Mouse (Mus musculus) cerebral cortex, adult 2 months (tissue): ENCODE measurements around the gene Anks1.

Experiments
- WGBS: fragments of 180-500 bp; shearing (Covaris S2); methylation state at CpG from one replicate; pipeline ENCODE4 v1.1.7; 2018; 5-methylcytosine and 5-hydroxymethylcytosine counted together

Gene Anks1

DNA sequence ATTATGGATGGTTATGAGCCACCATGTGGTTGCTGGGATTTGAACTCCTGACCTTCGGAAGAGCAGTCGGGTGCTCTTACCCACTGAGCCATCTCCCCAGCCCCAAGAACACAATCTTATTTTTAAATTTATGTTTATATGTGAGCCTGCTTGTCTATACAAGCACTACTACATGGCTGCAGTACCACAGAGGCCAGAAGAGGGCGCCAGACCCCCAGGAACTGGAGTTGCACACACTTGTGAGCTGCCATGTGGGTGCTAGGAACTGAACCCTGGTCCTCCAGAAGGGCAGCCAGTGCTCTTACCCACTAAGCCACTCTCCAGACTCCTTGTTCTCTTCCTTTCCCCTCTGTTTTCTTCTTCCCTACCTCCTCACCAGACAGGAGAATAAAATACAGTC is 184.7 kb downstream of the Anks1 start:
- 82% methylated on average over 3 of the region's 3 CpGs for WGBS

DNA sequence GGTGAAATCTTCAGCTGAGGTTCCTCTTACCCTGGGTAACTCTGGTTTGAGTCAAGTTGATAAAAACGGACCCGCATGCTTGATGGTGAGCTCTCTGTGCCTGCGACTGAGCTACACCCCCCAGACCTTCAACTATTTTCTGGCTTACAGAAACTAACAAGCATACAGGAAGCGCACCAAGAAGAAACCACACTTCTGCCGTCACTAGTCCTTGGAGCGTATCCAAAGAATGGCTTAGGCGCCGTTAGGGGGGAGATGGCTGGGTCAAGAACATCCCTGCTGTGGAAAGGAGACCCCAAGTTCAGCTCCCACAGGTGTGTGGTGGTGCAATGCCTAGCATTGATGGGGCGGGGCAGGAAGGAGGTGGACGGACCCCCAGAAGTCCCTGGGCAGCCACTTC is 187.3 kb downstream of the Anks1 start:
- 78% methylated on average over 10 of the region's 10 CpGs for WGBS

DNA sequence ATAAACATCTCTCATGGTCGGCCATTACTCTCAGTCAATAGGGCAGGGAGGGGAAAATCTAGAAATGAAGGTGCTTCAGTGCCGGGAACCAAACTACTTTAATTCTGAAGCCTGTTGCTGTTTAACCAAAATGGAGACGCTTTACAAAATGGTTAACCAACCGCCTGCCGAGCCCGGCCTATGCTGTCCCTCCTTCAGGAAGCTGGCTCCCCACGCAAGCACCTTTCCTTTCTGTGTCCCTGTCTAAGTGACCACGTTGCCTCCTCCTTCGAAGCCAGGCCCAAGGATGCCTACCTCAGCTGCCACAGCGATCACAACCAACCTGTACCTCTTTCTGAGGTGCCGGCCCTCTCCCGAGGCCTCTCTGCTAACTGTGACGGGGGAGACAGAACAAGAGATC is 188.2 kb downstream of the Anks1 start:
- WGBS, result 95% methylated on average over 13 of the region's 13 CpGs

DNA sequence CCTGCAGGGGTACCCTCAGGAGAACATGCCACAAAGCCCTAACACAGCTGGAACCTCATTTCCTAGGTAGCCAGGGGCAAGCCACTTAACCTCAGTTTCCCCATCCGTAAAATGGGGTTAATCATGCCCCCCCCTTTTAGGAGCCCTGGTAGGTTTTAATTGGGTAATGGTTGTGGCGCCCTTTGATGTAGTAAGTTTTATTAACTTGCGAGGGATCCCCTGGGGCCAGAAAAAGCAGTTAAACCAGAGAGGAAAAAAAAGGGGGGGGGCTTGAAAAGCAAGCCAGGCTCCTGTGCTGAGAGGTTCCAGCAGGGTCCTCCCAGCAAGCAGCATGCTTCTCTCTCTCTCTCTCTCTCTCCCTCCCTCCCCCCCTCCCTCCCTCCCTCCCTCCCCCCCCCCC is 190.0 kb downstream of the Anks1 start:
- 67% methylated on average over 3 of the region's 3 CpGs for WGBS

DNA sequence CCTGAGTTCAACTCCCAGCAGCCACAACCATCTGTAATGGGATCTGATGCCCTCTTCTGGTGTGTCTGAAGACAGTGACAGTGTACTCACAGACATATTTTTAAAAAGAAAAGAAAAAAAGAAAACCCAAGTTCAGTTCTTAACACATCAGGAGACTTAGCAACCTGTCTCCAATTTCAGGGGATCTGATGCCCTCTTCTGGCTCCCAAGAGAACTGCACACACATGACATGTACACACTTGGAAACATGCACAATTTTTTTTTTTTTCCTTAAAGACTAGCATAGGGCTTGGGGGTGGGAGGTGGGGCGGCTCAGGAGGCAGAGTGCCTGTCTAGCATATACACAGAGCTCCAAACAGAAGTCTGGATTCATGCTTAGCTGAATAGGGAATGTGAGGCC is 191.6 kb downstream of the Anks1 start:
- 97% methylated on average over 1 of the region's 1 CpGs for WGBS

DNA sequence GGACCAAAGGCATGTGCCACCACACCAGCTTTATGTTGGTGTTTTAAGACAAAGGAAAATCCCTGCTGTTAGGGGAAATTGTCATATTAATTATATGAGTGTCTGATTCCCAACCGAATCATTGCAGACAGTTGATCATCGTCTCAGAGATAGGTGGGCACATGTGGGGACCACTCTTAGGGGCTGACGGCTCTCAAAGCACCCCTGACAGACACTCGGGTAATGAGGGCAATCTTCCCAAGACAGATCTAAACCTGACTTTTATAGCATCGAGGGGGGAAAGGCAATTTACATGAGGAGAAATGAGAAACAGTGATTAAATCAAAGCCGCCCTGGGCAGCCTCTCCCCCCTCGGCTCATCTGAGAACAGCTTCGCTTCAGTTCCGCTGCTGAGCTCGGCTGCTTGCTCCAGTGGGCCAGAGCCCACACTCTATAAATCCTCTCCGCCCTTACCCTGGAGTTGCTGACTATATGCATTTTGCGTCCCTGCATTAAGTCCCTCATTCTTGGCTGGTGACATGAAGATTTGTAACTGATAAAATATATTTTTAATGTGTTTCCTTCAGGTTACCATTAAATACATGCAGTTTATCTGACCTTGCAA is 192.3 kb downstream of the Anks1 start:
- 65% methylated on average over 12 of the region's 12 CpGs for WGBS

DNA sequence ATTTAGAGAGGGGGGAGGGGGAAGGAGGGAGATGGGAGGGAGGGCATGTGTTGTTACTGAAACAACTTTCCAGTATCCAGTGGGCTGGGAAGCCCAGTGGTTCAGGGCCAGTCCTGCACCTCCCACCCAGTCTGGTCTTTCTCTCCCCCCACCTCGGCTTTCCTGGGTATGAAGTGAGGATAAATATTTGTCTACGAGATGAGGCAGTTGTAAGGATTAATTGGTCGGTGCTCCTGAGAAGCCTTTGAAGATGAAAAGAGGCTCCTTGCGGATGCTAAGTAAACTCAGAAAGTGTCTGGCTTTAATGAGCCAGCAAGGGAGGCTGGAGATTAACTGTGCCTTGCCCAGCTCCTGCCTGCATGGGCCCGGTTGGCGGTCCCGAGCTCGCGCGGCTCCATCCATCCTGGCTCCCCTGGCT is 192.8 kb downstream of the Anks1 start:
- WGBS, result 50% methylated on average over 10 of the region's 10 CpGs

DNA sequence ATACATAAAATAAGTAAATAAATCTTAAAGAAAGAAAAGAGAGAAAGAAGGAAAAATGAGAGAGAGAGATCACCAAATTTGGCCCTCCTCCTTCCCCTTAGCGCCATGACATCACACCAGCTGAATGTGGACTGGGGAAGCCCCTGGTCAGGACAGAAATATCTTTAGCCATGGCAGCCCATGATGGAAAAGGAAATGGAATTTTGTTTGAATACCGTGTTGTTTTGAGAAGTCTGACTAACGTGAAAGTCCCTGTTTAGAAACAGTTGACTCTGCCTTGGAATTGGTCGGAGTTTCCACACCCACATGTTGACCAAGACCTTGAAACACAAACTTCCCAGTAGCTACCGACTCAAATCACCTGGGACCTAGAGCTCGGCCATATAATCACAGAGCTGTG is 195.3 kb downstream of the Anks1 start:
- 79% methylated on average over 6 of the region's 6 CpGs for WGBS

DNA sequence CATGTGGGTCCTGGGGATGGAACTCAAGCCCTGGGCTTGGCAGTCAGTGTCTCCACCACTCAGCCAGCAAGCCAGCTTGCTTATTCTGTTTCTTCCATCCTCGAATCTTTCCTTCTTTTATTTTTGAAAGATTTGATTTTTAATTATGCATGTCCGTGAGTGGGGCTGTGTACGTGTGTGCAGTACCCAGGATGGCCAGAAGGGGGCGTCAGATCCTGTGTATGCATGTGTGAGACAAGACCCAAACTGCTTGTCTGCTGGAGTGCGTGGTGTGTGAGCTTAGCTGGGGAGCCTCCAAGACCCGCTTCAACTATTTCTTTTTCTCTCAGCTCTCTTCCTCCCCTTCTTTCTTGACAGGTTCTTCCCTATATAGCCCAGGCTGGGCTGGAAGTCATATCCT is 197.2 kb downstream of the Anks1 start:
- 67% methylated on average over 6 of the region's 6 CpGs for WGBS

DNA sequence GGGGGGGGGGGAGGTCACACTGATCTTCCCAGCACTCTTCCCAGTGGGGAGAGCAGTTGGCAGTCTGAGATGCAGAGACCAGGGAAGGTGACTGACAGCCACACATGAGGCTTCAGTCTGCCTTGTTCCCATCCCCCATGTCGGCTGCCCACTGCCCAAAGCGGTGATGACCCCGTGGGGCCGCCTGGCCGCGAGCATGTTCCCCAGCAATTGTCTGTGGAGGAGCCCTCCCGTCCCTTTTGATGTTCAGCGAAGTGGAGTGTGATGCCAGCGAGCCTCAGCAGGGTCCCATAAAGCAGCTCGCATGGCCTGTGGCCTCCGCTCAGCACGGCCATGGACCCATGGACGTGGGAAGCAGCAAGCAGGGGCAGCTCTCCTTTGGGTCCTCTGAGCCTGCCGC is 198.2 kb downstream of the Anks1 start:
- 22% methylated on average over 14 of the region's 14 CpGs for WGBS

DNA sequence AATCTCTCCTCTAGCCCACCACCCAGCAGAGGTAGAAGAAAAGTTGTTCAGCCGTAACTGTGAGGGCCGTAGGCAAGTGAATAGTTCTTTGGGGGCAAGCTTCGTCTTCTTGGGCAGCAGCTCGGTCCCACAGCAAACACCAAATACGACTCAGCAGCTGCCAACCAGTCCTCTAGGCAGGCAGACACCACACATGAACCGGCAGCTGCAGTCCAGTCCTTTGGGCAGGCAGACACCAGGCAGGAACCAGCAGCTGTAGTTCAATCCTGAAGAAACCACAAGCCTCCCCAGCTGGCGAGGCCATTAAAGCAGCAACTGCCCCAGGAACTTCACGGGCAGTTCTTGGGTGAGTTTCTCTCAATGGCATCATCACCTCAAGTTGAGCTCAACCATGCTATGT is 203.2 kb downstream of the Anks1 start:
- 95% methylated on average over 8 of the region's 8 CpGs for WGBS
